Comparison of ENCODE assay signal across 19 mouse cellular contexts in the genomic region with DNA sequence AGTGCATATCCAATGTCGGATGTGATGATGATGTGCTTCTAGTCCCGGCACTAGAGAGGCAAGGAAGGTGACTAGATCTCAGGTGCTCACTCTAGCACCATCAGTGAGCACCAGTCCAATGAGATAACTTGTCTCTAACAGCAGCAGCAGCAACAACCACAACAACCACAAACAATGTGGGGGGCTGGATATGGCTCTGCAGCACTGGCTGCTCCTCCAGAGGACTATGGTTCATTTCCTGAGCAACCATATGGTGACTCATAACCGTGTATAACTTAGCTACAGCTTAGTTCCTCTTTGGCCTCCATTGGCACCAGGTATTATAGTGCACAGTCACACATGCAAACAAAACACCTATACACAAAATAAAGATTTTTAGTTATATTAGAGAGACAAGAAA. TPM values are rescaled to one million over a fixed set of nuclear protein-coding genes. Genes with fewer than 3 reads are reported as not detected.
DNase-seq lines count a peak whose midpoint lies in the region; ATAC-seq and TF ChIP-seq lines count a peak whose summit lies in the region.
"Had no signal": no experiment of that assay in that cellular context is flagged by ENCODE, and none has a peak within 500 bp of the region (broad histone marks: within the 10 kb centered on the region; RNA-seq: fewer than 3 reads in every experiment).

No protein-coding gene starts in this region.

- H3K27me3 ChIP-seq in CH12.LX (replicated peaks): no peaks in the 10 kb centered on the region
- no peaks in the 10 kb centered on the region for H3K27me3 ChIP-seq in liver, embryonic 14.5 days (ENCODE audit: control insufficient read depth, insufficient read depth, low read length)
- H3K27me3 ChIP-seq in forebrain, embryonic 12.5 days: no peaks in the 10 kb centered on the region
- H3K27me3 ChIP-seq: intestine, embryonic 15.5 days had no signal

- in situ Hi-C loops in CH12.LX (cut with MboI; ENCODE audit: low pct_ligation_motif_present, low pct_unique_long_range_greater_than_20kb, low sequenced_read_pairs): no loop called here

- no peaks in the 10 kb centered on the region for H3K36me3 ChIP-seq in CH12.LX (replicated peaks in 1 of 2; ENCODE audit: control insufficient read depth in 1 of 2, insufficient read depth in 1 of 2, low read length in 1 of 2)
- no peaks in the 10 kb centered on the region for H3K36me3 ChIP-seq in liver, embryonic 14.5 days (replicated peaks; ENCODE audit: control insufficient read depth, insufficient read depth, low read depth)
- no peaks in the 10 kb centered on the region for H3K36me3 ChIP-seq in forebrain, embryonic 12.5 days (replicated peaks)
- H3K36me3 ChIP-seq: intestine, embryonic 15.5 days had no signal

- H3K79me2 ChIP-seq in CH12.LX (replicated peaks; ENCODE audit: control insufficient read depth, extremely low read depth, insufficient read depth, poor library complexity, severe bottlenecking): no peaks in the 10 kb centered on the region

- H3K9me3 ChIP-seq in CH12.LX (replicated peaks; ENCODE audit: low read length): no peaks in the 10 kb centered on the region
- H3K9me3 ChIP-seq in liver, embryonic 14.5 days (ENCODE audit: control insufficient read depth, low read length): no peaks in the 10 kb centered on the region
- H3K9me3 ChIP-seq in forebrain, embryonic 12.5 days: no peaks in the 10 kb centered on the region
- H3K9me3 ChIP-seq: heart, embryonic 10.5 days; intestine, embryonic 15.5 days; midbrain, embryonic 10.5 days had no signal

- TF ChIP-seq RAD21 in CH12.LX (IDR thresholded peaks at IDR 0.05; ENCODE audit: low read depth, low read length): no peak

- no peak for TF ChIP-seq POLR2A in CH12.LX (IDR thresholded peaks at IDR 0.05; ENCODE audit: low read depth, low read length)

- peak; percentile 28; the same call in 1 of the 2 replicates for TF ChIP-seq EP300 in CH12.LX (IDR thresholded peaks at IDR 0.05; ENCODE audit: low read length)
- no peak for TF ChIP-seq EP300 in liver, embryonic 14.5 days (IDR thresholded peaks at IDR 0.05; ENCODE audit: low read depth)

- H3K9ac ChIP-seq in CH12.LX (ENCODE audit: insufficient read depth, low read depth): no peak overlapping the region
- no peak overlapping the region for H3K9ac ChIP-seq in liver, embryonic 14.5 days (replicated peaks)
- H3K9ac ChIP-seq in forebrain, embryonic 12.5 days: no peak overlapping the region
- H3K9ac ChIP-seq: intestine, embryonic 15.5 days; lung, embryonic 14.5 days had no signal

- no peak overlapping the region for H3K4me2 ChIP-seq in CH12.LX (ENCODE audit: insufficient read depth, low read depth, poor library complexity, severe bottlenecking)
- H3K4me2 ChIP-seq in liver, embryonic 14.5 days (ENCODE audit: low read depth): no peak overlapping the region
- H3K4me2 ChIP-seq in forebrain, embryonic 12.5 days: no peak overlapping the region
- H3K4me2 ChIP-seq: intestine, embryonic 15.5 days; lung, embryonic 14.5 days had no signal

- peak; percentile 45 for DNase-seq in CH12.LX (ENCODE audit: extremely low read depth)
- DNase-seq in c-Kit-positive CD71-negative TER-119-negative erythroid progenitor cells, embryonic 14.5 days (ENCODE audit: low read depth): peak; percentile 63
- DNase-seq in liver, embryonic 14.5 days (ENCODE audit: low read depth in 3 of 3, low spot score in 3 of 3): no peak
- no peak for DNase-seq in left cerebral cortex, postnatal 36 days (ENCODE audit: low spot score in 2 of 2)
- no peak for DNase-seq in thymus, postnatal 36 days
- DNase-seq: adrenal gland, postnatal 36 days; gastrocnemius, postnatal 10 days; heart, postnatal 4 days; kidney, postnatal 14 days; layer of hippocampus, adult 9-11 months; lung, embryonic 14.5 days; right cerebral cortex, postnatal 25 days had no signal

- 12% methylated on average over 3 of the region's 3 CpGs for WGBS in liver, embryonic 14.5 days (ENCODE audit: insufficient replicate concordance)
- WGBS in forebrain, embryonic 12.5 days: 84% methylated on average over 3 of the region's 3 CpGs

- intact Hi-C loops in left cerebral cortex, postnatal 36 days (cut with DNase I): no loop called here

- ATAC-seq in liver, embryonic 14.5 days (ENCODE audit: insufficient read depth): peak; percentile 63; the same call in 1 of the 2 replicates
- ATAC-seq in neutrophil, adult 5-6 weeks (ENCODE audit: extremely low read depth, insufficient number of reproducible peaks, low FRiP score, poor library complexity, severe bottlenecking): peak; percentile 87
- no peak for ATAC-seq in forebrain, embryonic 12.5 days (ENCODE audit: low FRiP score)
- ATAC-seq: forebrain, embryonic 16.5 days; intestine, embryonic 15.5 days had no signal

- no peak for TF ChIP-seq CTCF in CH12.LX (conservative IDR thresholded peaks at IDR 0.05 in 1 of 2, IDR thresholded peaks at IDR 0.05 in 1 of 2; ENCODE audit: low read depth in 2 of 2, low read length in 2 of 2)
- no peak for TF ChIP-seq CTCF in liver, embryonic 14.5 days (IDR thresholded peaks at IDR 0.05; ENCODE audit: low read depth)

- peaks cover 7 to 13% of the 10 kb centered on the region in 2 experiments for H3K4me1 ChIP-seq in CH12.LX (ENCODE audit: control insufficient read depth in 1 of 2, insufficient read depth in 2 of 2)
- H3K4me1 ChIP-seq in liver, embryonic 14.5 days (replicated peaks; ENCODE audit: control insufficient read depth in 2 of 2, insufficient read depth in 2 of 2, low read length in 1 of 2): no peaks in the 10 kb centered on the region; a peak in 1 of 4 replicates
- H3K4me1 ChIP-seq in forebrain, embryonic 12.5 days: no peaks in the 10 kb centered on the region
- H3K4me1 ChIP-seq: intestine, embryonic 15.5 days; midbrain, embryonic 10.5 days had no signal

- no peak overlapping the region for H3K27ac ChIP-seq in CH12.LX (ENCODE audit: insufficient read depth, low read depth)
- H3K27ac ChIP-seq in liver, embryonic 14.5 days: no peak overlapping the region
- no peak overlapping the region for H3K27ac ChIP-seq in forebrain, embryonic 12.5 days
- H3K27ac ChIP-seq: heart, embryonic 10.5 days; intestine, embryonic 15.5 days; midbrain, embryonic 10.5 days had no signal

- dilution Hi-C loops in CH12.LX (cut with MboI; ENCODE audit: extremely low pct_ligation_motif_present, extremely low pct_unique_long_range_greater_than_20kb, low sequenced_read_pairs): no loop called here

- no peak overlapping the region for H3K4me3 ChIP-seq in CH12.LX (replicated peaks in 1 of 3; ENCODE audit: low read depth in 2 of 3, low read length in 2 of 3, poor library complexity in 1 of 3)
- no peak overlapping the region for H3K4me3 ChIP-seq in liver, embryonic 14.5 days (ENCODE audit: insufficient read depth in 1 of 2, low read depth in 2 of 2, low read length in 2 of 2)
- H3K4me3 ChIP-seq in forebrain, embryonic 12.5 days (replicated peaks): no peak overlapping the region
- H3K4me3 ChIP-seq: heart, embryonic 10.5 days; intestine, embryonic 15.5 days; midbrain, embryonic 10.5 days; myocyte had no signal

TF ChIP-seq in CH12.LX, 34 proteins besides CTCF, POLR2A, EP300 and RAD21:
- TF ChIP-seq TCF12 (IDR thresholded peaks at IDR 0.05; ENCODE audit: low read depth, low read length) (no peak), BHLHE40 (IDR thresholded peaks at IDR 0.05; ENCODE audit: low read depth, low read length) (no peak), RCOR1 (conservative IDR thresholded peaks at IDR 0.05; ENCODE audit: low read depth, low read length) (no peak), MEF2A (IDR thresholded peaks at IDR 0.05; ENCODE audit: borderline replicate concordance, low read depth, low read length) (no peak), HCFC1 (IDR thresholded peaks at IDR 0.05; ENCODE audit: low read depth, low read length) (no peak), MAZ (IDR thresholded peaks at IDR 0.05; ENCODE audit: low read depth, low read length) (no peak)

RNA-seq across cellular contexts. Expression of a gene that starts 17.2 kb away (rescaled TPM):
- total RNA-seq in CH12.LX (2012; rRNA removed): 29.2 and 29.7 TPM in 2 replicates
- 83.6 and 95.2 TPM in 2 replicates for total RNA-seq in CH12.LX (2014; rRNA removed)
- 39.6 and 42.1 TPM in 2 replicates for polyA plus RNA-seq in CH12.LX (2012; ENCODE audit: insufficient read length, low read depth)
- 8.5 and 11.9 TPM in 2 replicates for polyA plus RNA-seq in liver, embryonic 14.5 days (2012; rRNA removed)
- 31.0 and 31.2 TPM in 2 replicates for polyA plus RNA-seq in liver, embryonic 14.5 days (2014; fragmentation: Nextera tagmentation; extraction: Ambion mirVana)
- 123 and 140 TPM in 2 replicates for total RNA-seq in neutrophil, adult 5-6 weeks (2017)
- 100 to 1,000 TPM; 253 to 258 TPM for total RNA-seq in left cerebral cortex, postnatal 36 days (2021)
- 87.5 and 88.1 TPM in 2 replicates for polyA plus RNA-seq in forebrain, embryonic 12.5 days (2016; fragmentation: Nextera tagmentation; extraction: Ambion mirVana)

RNA-seq across cellular contexts. Expression of a gene that starts 50.9 kb away (rescaled TPM):
- 393 and 420 TPM in 2 replicates for total RNA-seq in CH12.LX (2012; rRNA removed)
- total RNA-seq in CH12.LX (2014; rRNA removed): 597 and 606 TPM in 2 replicates
- polyA plus RNA-seq in CH12.LX (2012; ENCODE audit: insufficient read length, low read depth): 258 and 307 TPM in 2 replicates
- 274 and 279 TPM in 2 replicates for polyA plus RNA-seq in liver, embryonic 14.5 days (2012; rRNA removed)
- polyA plus RNA-seq in liver, embryonic 14.5 days (2014; fragmentation: Nextera tagmentation; extraction: Ambion mirVana): 573 and 577 TPM in 2 replicates
- 38.3 and 41.0 TPM in 2 replicates for total RNA-seq in neutrophil, adult 5-6 weeks (2017)
- total RNA-seq in left cerebral cortex, postnatal 36 days (2021): 100 to 1,000 TPM; 340 to 356 TPM
- 610 and 612 TPM in 2 replicates for polyA plus RNA-seq in forebrain, embryonic 12.5 days (2016; fragmentation: Nextera tagmentation; extraction: Ambion mirVana)

Comparison
In these comparisons a context has a peak if more than half of its experiments do, and no peak if none do; other contexts are left out.
1. DNase-seq: peak in CH12.LX (single experiment) and c-Kit-positive CD71-negative TER-119-negative erythroid progenitor cells, embryonic 14.5 days (single experiment); none in liver, embryonic 14.5 days (0 of 3), left cerebral cortex, postnatal 36 days (0 of 2) and thymus, postnatal 36 days (0 of 2).